In genomic region chr4:118041145-118041544, GRCm38 (mm10) we compare ENCODE assay signal across 23 mouse cellular contexts.
DNase-seq lines count a peak whose midpoint lies in the region; ATAC-seq and TF ChIP-seq lines count a peak whose summit lies in the region.
"Had no signal": no experiment of that assay in that cellular context is flagged by ENCODE, and none has a peak within 500 bp of the region (broad histone marks: within the 10 kb centered on the region; RNA-seq: fewer than 3 reads in every experiment).

No protein-coding gene starts in this region.

- no peaks in the 10 kb centered on the region for H3K36me3 ChIP-seq in neural tube, embryonic 11.5 days (ENCODE audit: control insufficient read depth, insufficient read depth, low read length)
- H3K36me3 ChIP-seq in limb, embryonic 14.5 days (ENCODE audit: control insufficient read depth, insufficient read depth, low read length), result 0 out of 2 replicates have a peak, but pooled peaks cover 3% of the 10 kb centered on the region
- H3K36me3 ChIP-seq: embryonic facial prominence, embryonic 15.5 days; forebrain, embryonic 10.5 days; heart, embryonic 10.5 days; hindbrain, embryonic 13.5 days had no signal

- no peaks in the 10 kb centered on the region for H3K27me3 ChIP-seq in neural tube, embryonic 11.5 days (ENCODE audit: control insufficient read depth, insufficient read depth, low read length)
- no peaks in the 10 kb centered on the region for H3K27me3 ChIP-seq in limb, embryonic 14.5 days (ENCODE audit: control insufficient read depth, insufficient read depth, low read length)
- H3K27me3 ChIP-seq: CH12.LX; embryonic facial prominence, embryonic 15.5 days; hindbrain, embryonic 13.5 days; Patski had no signal

- TF ChIP-seq CTCF in gastrocnemius, adult 2 months (IDR thresholded peaks at IDR 0.05), result no peak

- H3K4me2 ChIP-seq in neural tube, embryonic 11.5 days (ENCODE audit: low read depth), result no peak overlapping the region
- H3K4me2 ChIP-seq in limb, embryonic 14.5 days (replicated peaks; ENCODE audit: low read depth, low read length, severe bottlenecking), result no peak overlapping the region
- H3K4me2 ChIP-seq: embryonic facial prominence, embryonic 15.5 days; hindbrain, embryonic 13.5 days had no signal

- peak; percentile 46; the same call in 1 of the 2 replicates for ATAC-seq in neural tube, embryonic 11.5 days (ENCODE audit: insufficient read depth, low FRiP score, low TSS enrichment)
- ATAC-seq in limb, embryonic 14.5 days (ENCODE audit: low FRiP score, low read depth), result no peak
- ATAC-seq: forebrain, embryonic 14.5 days; hindbrain, postnatal 0 days; Patski had no signal

- no peak overlapping the region for H3K4me3 ChIP-seq in gastrocnemius, adult 2 months
- no peak overlapping the region for H3K4me3 ChIP-seq in neural tube, embryonic 11.5 days (ENCODE audit: low read depth, low read length)
- no peak overlapping the region for H3K4me3 ChIP-seq in limb, embryonic 14.5 days (replicated peaks; ENCODE audit: low read length)
- H3K4me3 ChIP-seq: embryonic facial prominence, embryonic 15.5 days; erythroblast, embryonic 14.5 days; forebrain, embryonic 10.5 days; heart, embryonic 10.5 days; hindbrain, embryonic 13.5 days had no signal

- intact Hi-C loops in gastrocnemius, adult 2 months (cut with DNase I), result loop anchor here (5.0 kb wide), 2 partner anchors 36 to 44 kb away; no protein-coding TSS in a partner anchor

- no peak overlapping the region for H3K9ac ChIP-seq in neural tube, embryonic 11.5 days (ENCODE audit: low read length)
- no peak overlapping the region for H3K9ac ChIP-seq in limb, embryonic 14.5 days (ENCODE audit: low read depth, low read length, severe bottlenecking)
- H3K9ac ChIP-seq: embryonic facial prominence, embryonic 15.5 days; hindbrain, embryonic 13.5 days had no signal

- WGBS in neural tube, embryonic 11.5 days, result 11% methylated on average over 9 of the region's 9 CpGs
- WGBS in limb, embryonic 14.5 days, result 17% methylated on average over 9 of the region's 9 CpGs

- H3K27ac ChIP-seq in gastrocnemius, adult 2 months, result peak overlapping the region; percentile 81
- H3K27ac ChIP-seq in neural tube, embryonic 11.5 days (ENCODE audit: low read depth, low read length), result no peak overlapping the region
- H3K27ac ChIP-seq in limb, embryonic 14.5 days (replicated peaks; ENCODE audit: low read depth, low read length), result 0 out of 2 replicates have a peak overlapping the region, but pooled peaks have one; percentile 3
- H3K27ac ChIP-seq: embryonic facial prominence, embryonic 15.5 days; forebrain, embryonic 10.5 days; hindbrain, embryonic 13.5 days; hindbrain, postnatal 0 days had no signal

- no peaks in the 10 kb centered on the region for H3K9me3 ChIP-seq in neural tube, embryonic 11.5 days (ENCODE audit: control insufficient read depth, low read length)
- no peaks in the 10 kb centered on the region for H3K9me3 ChIP-seq in limb, embryonic 14.5 days (ENCODE audit: control insufficient read depth, low read length)
- H3K9me3 ChIP-seq: embryonic facial prominence, embryonic 15.5 days; forebrain, embryonic 10.5 days; heart, embryonic 10.5 days; hindbrain, embryonic 13.5 days had no signal

- no peak for TF ChIP-seq POLR2A in limb, embryonic 14.5 days (IDR thresholded peaks at IDR 0.05; ENCODE audit: borderline replicate concordance, extremely low read depth, insufficient read depth, insufficient read length)

- H3K4me1 ChIP-seq in neural tube, embryonic 11.5 days (ENCODE audit: control insufficient read depth, insufficient read depth, low read length), result peaks cover 25% of the 10 kb centered on the region
- H3K4me1 ChIP-seq in limb, embryonic 14.5 days (ENCODE audit: control insufficient read depth, insufficient read depth, low read length), result peaks cover 37% of the 10 kb centered on the region

- no peak for DNase-seq in gastrocnemius, adult 2 months
- no peak for DNase-seq in gastrocnemius, postnatal 4 days (ENCODE audit: low spot score in 2 of 2)
- peak; percentile 37 for DNase-seq in neural tube, embryonic 11.5 days (ENCODE audit: low spot score)
- DNase-seq in neural tube, embryonic 10.5 days (ENCODE audit: extremely low spot score, low spot score), result no peak
- DNase-seq in limb, embryonic 14.5 days (ENCODE audit: low spot score), result no peak
- DNase-seq in lung, postnatal 25 days (ENCODE audit: low spot score), result no peak
- no peak for DNase-seq in right cerebral cortex, postnatal 36 days (ENCODE audit: low spot score in 2 of 2)
- DNase-seq: adrenal gland, adult 8-10 months; adrenal gland, postnatal 36 days; cerebellum, adult 8-10 months; cerebellum, postnatal 14 days; gastrocnemius, postnatal 36 days; heart, adult 18-20 months; heart, postnatal 14 days had no signal
